Mouse (Mus musculus) retina, postnatal 7 days (tissue): ENCODE data around the gene Bcl6.

ENCODE experiments used
- DNase-seq: peaks from one replicate; pipeline ENCODE4 v3.0.0-alpha.2; 2012; ENCODE audit warnings: low read depth, low spot score

The Bcl6 gene

GRCm38 (mm10) chr16:23991170-23991569, 2.5 kb upstream of the Bcl6 start:
- DNase-seq: peak; percentile 64

GRCm38 (mm10) chr16:23990161-23990970, 1.7 kb upstream of the Bcl6 start:
- DNase-seq: no peak

GRCm38 (mm10) chr16:23989209-23990160, 833 bp upstream of the Bcl6 start:
- no peak for DNase-seq

GRCm38 (mm10) chr16:23988157-23988465, 541 bp downstream of the Bcl6 start:
- no peak for DNase-seq

- no peak for DNase-seq
Measured at GRCm38 (mm10) chr16:23987341-23988156, 1.1 kb downstream of the Bcl6 start.

GRCm38 (mm10) chr16:23986871-23987270, 1.8 kb downstream of the Bcl6 start:
- no peak for DNase-seq

- DNase-seq: no peak
Measured at GRCm38 (mm10) chr16:23986176-23986575, 2.5 kb downstream of the Bcl6 start.

- DNase-seq: no peak
Measured at GRCm38 (mm10) chr16:23985467-23985861, 3.2 kb downstream of the Bcl6 start.

GRCm38 (mm10) chr16:23984760-23985466, 3.7 kb downstream of the Bcl6 start:
- no peak for DNase-seq

GRCm38 (mm10) chr16:23984183-23984582, 4.5 kb downstream of the Bcl6 start:
- DNase-seq: peak; percentile 75

GRCm38 (mm10) chr16:23982891-23983588, 5.6 kb downstream of the Bcl6 start:
- DNase-seq: peak; percentile 54

- peak; percentile 80 for DNase-seq
Measured at GRCm38 (mm10) chr16:23981925-23982851, 6.5 kb downstream of the Bcl6 start.

GRCm38 (mm10) chr16:23980991-23981720, 7.5 kb downstream of the Bcl6 start:
- no peak for DNase-seq

- DNase-seq: no peak
Measured at GRCm38 (mm10) chr16:23980201-23980870, 8.3 kb downstream of the Bcl6 start.

- DNase-seq: no peak
Measured at GRCm38 (mm10) chr16:23979446-23979845, 9.2 kb downstream of the Bcl6 start.

GRCm38 (mm10) chr16:23978495-23978894, 10.2 kb downstream of the Bcl6 start:
- DNase-seq: no peak

- no peak for DNase-seq
Measured at GRCm38 (mm10) chr16:23977732-23978131, 10.9 kb downstream of the Bcl6 start.

- DNase-seq: no peak
Measured at GRCm38 (mm10) chr16:23976196-23976595, 12.5 kb downstream of the Bcl6 start.
